Mouse (Mus musculus) megakaryocyte-erythroid progenitor cell, adult 5-6 weeks (primary cell): Measurements from ENCODE around the gene Phospho2. TPM values are rescaled to one million over a fixed set of nuclear protein-coding genes. Genes with fewer than 3 reads are reported as not detected.
"Not testable (repeated sequence)": the region's sequence is repeated elsewhere in the genome, so short reads cannot be mapped to it uniquely, and the experiment has no call there.

Source experiments
- ATAC-seq: replicated peaks from 2 replicates; pipeline ENCODE4 v1.8.0; 2016; ENCODE audit warnings: mild to moderate bottlenecking, inconsistent platforms; ENCODE audit not compliant: severe bottlenecking, poor library complexity, low FRiP score, low TSS enrichment
- total RNA-seq, 2 experiments: library from RNA; stranded (forward) in 1 of 2; stranded (reverse) in 1 of 2; fragments of 200-1000, 215-1000 nt in 1 of 2; fragments of >200 nt in 1 of 2; fragmentation: Nextera tagmentation in 1 of 2; gene quantifications; 2 replicates each; pipeline ENCODE4 v1.2.3; 2014 to 2017

Gene Phospho2
- total RNA-seq (2014; fragmentation: Nextera tagmentation) (21.3 and 26.7 TPM in 2 replicates), total RNA-seq (2017) (28.5 and 31.2 TPM in 2 replicates)

- ATAC-seq: peak; percentile 92
Observed at GRCm38 (mm10) chr2:69789429-69790069, at the start of gene Phospho2, which contains the start of gene Ccdc173. Gene Phospho2, plus strand, starts transcription at chr2:69789623. Gene Ccdc173, minus strand, starts transcription at chr2:69789575.

- ATAC-seq: no peak
Observed at GRCm38 (mm10) chr2:69745091-69745490, 44.3 kb upstream of the Phospho2 start.

- no peak for ATAC-seq
Observed at GRCm38 (mm10) chr2:69760980-69761379, 28.4 kb upstream of the Phospho2 start.

GRCm38 (mm10) chr2:69763340-69763739 is 26.1 kb upstream of the Phospho2 start:
- no peak for ATAC-seq

- no peak for ATAC-seq
Observed at GRCm38 (mm10) chr2:69764716-69765115, 24.7 kb upstream of the Phospho2 start.

- no peak for ATAC-seq
Observed at GRCm38 (mm10) chr2:69773331-69773730, 16.1 kb upstream of the Phospho2 start.

GRCm38 (mm10) chr2:69777985-69778835 is 11.2 kb upstream of the Phospho2 start:
- peak; percentile 91 for ATAC-seq

GRCm38 (mm10) chr2:69778836-69779177 is 10.6 kb upstream of the Phospho2 start:
- peak; percentile 83 for ATAC-seq

GRCm38 (mm10) chr2:69788974-69789373 is 449 bp upstream of the Phospho2 start:
- no peak for ATAC-seq

GRCm38 (mm10) chr2:69790285-69790684 is 862 bp downstream of the Phospho2 start:
- ATAC-seq: peak; percentile 87

- no peak for ATAC-seq
Observed at GRCm38 (mm10) chr2:69790722-69791121, 1.3 kb downstream of the Phospho2 start.

- ATAC-seq: peak; percentile 94
Observed at GRCm38 (mm10) chr2:69802911-69803312, 13.5 kb downstream of the Phospho2 start.

- no peak for ATAC-seq
Observed at GRCm38 (mm10) chr2:69803756-69804155, 14.3 kb downstream of the Phospho2 start.

GRCm38 (mm10) chr2:69804663-69805062 is 15.2 kb downstream of the Phospho2 start:
- not testable (repeated sequence) for ATAC-seq

- ATAC-seq: no peak
Observed at GRCm38 (mm10) chr2:69810169-69810568, 20.7 kb downstream of the Phospho2 start.

- ATAC-seq: not testable (repeated sequence)
Observed at GRCm38 (mm10) chr2:69811349-69811748, 21.9 kb downstream of the Phospho2 start.

GRCm38 (mm10) chr2:69816575-69816974 is 27.2 kb downstream of the Phospho2 start:
- ATAC-seq: peak; percentile 75

GRCm38 (mm10) chr2:69818350-69819085 is 29.1 kb downstream of the Phospho2 start:
- ATAC-seq: peak; percentile 64

GRCm38 (mm10) chr2:69820201-69820600 is 30.8 kb downstream of the Phospho2 start:
- ATAC-seq: no peak

GRCm38 (mm10) chr2:69821711-69822110 is 32.3 kb downstream of the Phospho2 start, which contains the start of gene Klhl23:
Gene Klhl23, plus strand, starts transcription at chr2:69821944.
- peak; percentile 32 for ATAC-seq
